Mouse (Mus musculus) right cerebral cortex, adult 2 months (tissue): ENCODE data around the gene Cyp17a1.
A peak's percentile ranks its signal among the peaks of the same experiment; 100 is the strongest.

ENCODE experiments used
- DNase-seq, 2 experiments: peaks; one replicate each; pipeline ENCODE4 v3.0.0; 2021 to 2022; ENCODE audit warnings: low spot score in 2 of 2

Cyp17a1 gene

DNA sequence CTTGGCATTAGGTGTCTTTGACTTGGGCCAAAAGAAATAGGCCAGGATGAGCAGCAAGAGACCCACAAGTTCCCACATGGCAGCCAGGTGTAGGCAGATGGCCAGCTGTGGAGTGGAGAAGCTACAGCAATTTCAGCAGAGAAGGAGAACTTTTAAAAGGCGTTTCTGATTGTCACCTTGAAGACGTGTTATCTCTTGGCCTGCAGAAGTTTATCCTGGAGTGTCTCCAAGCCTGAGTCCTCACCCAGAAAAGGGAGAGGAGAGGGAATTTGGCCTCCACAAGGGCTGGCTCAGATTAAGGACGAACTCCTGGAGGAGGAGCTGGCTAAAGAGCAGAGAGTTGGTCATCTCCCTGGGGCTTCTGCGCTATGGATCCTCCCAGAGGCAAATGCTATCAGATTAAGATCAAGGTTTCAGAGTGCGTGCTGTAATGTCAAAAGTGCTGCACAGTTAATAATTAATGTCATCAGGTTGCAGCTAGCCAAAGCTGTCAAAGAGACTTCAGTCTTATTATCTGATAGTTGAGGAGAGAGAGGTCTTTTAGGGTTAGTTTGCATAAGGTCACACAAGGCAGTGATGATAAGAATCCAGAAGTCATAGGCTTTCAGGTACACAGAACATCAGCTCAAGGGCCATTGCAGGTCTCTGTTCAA, at the start of gene Cyp17a1:
TSS of gene Cyp17a1 (minus strand) at position 407 of the 653 bp plus-strand sequence.
- DNase-seq, result no peak

DNA sequence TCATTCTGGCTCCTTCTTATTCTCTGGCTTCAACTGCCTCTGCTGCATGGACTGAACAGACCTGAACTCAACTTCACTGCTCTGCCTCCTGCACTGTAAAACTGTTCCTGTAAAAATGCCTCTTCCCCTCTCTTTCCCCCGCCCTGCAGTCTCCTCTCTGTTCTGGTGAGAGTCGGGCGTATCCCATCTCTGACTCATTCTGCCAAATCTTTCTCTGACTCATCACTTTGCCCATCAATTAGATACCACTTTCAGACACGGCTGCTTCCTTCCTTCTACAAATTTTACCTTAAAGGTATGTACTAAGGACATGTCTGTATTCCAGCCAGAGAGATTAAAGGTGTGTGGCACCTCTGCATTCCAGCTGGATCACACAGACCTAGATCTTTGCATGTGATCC, 45.2 kb upstream of the Cyp17a1 start:
- DNase-seq, result no peak

DNA sequence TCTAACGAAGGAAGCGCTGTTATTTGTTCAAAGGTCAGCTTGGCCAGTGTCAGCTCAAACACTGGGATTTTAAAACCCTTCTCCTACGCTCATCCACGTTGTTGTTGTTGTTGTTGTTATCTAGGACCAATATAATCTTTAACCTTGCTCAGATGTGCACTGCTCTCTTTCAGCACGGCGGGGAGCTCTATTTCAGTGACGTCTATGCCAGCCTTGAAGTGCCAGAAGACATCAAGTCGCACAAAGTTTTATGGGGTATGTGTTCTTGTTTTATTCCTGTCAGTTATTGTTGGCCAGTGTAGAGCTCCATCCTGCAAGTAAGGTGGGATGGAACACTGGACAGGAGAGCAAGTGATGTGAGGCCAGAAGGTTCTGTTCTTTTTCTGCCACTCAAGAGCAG, 42.0 kb upstream of the Cyp17a1 start:
- DNase-seq, result no peak

DNA sequence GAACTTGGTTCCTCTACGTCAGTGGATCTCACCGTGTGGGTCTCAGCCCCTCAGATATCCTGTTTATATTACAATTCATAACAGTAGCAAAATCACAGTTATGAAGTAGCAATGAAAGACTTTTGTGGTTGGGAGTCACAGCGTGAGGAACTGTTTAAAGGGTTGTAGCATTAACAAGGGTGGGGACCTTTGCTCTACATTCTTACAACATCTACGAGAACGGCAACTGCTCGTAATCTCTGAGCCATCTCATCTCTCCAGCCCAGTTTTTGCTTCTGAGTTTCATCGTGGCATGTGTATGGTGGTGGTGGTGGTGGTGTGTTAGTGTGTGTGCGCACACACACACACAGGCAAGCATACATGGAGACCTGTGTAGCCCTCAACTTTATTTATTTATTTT, 41.3 kb upstream of the Cyp17a1 start:
- no peak for DNase-seq

DNA sequence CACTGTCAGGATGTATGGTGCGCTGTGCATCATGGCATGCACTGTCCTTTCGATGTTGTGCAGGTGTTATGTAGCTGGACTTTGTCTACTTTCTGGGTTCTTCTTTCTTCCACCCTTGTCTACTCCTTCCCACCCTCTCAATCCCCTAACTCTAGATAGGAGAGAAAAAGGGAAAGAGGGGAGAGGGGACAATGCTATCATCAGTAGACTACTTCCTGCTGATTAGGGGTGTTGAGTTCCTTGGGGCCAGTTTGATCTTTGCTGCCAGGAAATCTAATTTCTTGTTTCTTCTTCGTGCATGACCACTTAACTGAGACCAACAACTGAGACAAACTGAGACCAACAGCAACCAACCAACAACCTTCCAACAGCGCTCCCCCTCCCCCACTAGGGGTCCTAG, 37.6 kb upstream of the Cyp17a1 start:
- no peak for DNase-seq

DNA sequence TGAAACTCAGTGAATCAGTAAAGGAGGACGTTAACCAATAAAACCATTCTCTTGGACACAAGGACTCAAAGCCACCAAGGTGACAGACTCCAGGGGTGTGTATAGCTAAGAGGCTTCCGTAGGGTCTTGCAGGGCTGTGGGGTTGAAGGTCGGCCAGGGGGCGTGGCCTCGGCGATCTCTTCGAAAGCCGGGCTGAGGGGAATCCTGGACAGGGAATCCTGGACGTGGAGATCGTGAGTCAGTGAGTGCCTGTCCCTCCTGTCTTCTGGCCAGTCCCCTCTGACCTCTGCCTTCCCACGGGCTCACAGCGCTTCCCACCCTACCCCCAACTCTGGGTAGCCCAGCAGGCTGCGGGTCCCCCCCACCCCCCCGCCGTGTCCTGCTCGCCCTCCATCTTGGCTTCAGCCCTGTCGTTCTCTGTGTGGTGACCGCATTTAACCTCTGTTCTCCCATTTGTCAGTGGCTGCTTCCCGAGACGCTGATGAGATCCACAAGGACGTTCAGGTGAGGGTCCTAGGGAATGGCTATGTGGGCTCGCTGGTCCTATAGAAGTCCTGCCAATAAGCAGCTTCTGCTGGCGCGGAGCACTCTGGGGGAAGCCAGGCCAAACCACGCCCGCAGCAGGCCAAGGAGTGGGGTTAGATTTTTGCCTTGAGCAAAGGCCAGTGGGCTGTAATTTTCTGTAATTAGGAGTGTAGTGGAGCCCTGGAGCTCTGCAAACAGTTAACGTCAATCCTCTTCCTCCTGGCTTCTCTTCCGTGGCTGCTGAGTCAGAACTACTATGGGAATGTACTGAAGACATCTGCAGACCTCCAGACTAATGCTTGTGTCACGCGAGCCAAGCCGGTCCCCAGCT, 34.6 kb upstream of the Cyp17a1 start, which contains the start of gene As3mt:
TSS of gene As3mt (plus strand) at position 163 of the 856 bp plus-strand sequence.
- DNase-seq, result no peak

DNA sequence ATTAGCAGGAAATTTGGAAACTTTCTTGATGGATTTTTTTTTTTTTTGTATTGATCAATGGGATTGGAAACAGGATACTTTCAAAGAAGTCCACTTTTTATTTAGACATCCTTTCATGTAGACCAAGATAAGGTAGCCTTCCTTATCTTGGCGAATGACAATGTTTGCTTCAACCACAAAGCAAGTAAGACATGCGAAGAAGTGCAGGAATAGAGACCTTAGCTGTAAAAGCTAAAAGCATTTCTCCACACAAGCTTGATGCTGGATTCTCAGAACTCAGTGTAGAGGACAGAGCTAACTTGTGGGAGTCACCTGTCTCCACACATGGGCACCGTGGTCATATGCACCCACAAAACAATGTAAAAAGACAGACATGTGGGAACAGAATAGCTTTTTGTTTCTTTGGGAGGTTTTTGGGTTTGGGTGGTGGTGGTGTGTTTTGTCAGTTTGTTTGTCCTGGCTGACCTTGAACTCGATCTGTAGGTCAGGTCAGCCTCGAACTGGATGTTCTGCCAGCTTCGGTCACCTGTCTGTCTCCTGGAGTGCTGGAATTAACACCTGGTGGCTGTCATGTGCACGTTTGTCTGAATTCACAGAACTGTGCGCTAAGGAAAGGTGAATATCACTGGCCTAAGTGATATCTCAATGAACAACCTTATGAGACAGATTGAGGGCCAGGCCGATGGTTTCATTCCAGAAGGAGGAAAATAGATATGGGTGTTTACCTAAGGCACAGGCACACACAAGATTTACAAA, 33.7 kb upstream of the Cyp17a1 start:
- no peak for DNase-seq

DNA sequence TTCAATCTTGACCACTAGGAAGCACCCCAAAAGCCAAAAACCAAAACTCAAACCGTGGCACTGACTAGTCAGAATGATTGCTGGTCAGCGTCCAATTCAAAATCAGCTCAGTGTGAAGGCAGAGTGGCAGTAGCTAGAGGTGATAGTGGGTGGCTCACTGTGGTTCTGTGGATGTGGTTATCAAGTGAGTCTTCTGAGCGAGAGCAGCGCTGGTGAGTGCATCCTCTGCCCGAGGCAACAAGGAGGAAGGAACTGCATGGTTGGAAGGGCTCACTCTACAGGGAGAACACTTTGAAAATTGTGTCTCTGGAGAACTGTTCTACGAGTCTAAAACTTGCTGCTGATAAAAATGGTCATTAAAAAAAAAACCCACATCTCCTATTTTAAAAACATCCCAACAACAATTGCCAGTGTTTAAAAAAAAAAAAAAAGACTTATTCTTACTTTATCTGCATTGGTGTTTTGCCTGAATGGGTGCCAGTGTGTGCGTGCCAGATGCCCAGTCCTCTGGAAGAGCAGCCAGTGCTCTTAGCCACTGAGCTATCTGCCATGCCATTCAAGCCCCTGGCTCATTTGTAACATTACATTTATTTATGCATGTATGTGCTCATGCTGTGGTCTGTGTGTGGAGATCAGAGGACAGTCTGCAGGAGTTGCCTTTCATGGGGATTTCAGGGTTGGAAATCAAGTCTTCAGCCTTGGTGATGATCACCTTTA, 33.0 kb upstream of the Cyp17a1 start:
- DNase-seq, result no peak

DNA sequence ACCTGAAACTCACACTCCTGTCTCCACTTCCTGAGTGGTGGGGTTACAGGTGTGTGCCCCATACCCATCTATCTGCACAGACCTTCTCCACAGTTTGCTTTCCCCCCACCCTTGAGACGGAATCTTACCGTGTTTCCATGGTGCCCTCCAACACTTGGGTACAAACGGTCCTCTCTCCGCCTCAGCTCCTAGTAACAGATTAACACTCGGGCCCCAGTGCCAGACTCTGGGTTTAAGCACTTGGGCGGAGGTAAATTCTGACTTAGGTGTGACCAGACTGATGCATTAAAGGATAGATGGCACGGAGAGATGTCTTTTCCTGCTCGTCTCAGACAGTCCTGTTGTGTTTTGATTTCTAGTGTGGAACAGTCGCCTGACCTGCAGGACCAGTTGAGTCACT, 28.2 kb upstream of the Cyp17a1 start:
- no peak for DNase-seq

DNA sequence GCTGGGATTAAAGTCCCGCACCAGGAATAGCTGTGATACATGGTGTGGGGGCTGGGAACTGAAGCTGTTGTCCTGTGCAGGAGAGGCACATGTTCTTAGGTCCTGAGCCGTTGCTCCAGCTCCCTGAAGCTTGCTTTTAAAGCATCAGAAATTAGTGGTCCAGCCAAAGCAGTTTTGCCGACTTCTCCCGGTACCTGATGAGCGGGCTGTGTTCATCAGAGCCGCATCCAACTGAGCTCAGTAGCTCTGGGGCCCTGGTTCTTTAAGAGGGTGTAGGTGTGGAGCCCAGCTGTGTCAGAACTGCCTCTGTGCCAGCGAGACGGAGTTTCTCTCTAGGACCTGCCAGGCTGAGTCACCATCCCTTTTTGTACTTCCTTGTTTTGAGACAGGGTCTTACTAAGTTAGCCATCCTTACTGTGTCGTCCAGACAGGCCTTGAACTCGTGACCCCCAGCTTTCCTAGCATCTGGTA, 26.1 kb upstream of the Cyp17a1 start:
- peak; percentile 37 to 42 for DNase-seq

DNA sequence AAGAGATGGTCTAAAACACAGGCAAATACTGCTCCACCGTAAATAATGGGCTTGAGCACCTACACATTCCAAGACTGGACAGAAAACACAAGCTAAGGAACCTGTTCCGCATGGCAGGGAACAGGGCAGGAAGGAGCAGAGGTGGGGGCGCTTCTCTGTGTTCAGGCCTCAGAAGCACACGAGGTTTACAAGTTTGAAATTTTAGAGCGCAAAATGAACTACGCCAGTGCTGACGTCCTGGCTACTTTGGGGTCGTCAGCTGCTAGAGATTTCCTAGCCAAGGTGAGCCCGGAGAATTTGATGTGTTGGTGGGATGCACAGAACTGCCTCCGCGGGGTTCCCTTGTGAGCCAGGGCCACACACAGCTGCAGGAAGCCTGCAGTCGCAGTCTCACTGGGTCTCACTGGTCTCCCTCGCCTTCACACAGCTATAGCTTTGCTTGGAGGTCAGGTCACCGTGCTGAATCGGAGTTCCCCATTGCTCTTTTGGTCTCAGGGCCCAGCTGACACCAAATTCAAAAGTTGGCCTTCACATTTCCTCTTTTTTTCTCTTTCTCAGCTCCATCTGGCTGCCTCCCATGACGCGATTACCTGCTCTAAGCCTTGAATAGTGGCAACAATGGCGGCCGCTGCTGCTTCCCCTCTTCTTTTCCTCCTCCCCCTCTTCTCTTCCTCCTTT, 25.0 kb upstream of the Cyp17a1 start:
- DNase-seq, result no peak

DNA sequence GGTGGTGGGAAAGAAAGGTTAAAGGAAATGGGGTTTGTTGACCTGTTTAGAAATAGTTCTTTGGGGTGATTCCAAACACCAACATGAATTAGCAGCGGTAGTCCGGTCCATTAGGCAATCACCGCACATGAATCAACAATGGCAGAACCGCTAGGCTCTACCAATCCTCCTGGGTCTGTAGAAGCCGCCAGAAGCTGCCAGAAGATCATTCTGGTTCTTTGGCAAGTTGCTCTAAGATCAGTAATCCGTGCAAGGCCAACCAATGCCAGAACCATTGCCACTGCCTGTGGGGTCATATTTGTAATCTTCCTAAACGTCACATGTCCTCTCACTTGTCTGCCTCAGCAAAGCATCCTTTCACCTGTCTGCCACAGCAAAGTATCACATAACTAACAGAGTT, 24.0 kb upstream of the Cyp17a1 start:
- no peak for DNase-seq

DNA sequence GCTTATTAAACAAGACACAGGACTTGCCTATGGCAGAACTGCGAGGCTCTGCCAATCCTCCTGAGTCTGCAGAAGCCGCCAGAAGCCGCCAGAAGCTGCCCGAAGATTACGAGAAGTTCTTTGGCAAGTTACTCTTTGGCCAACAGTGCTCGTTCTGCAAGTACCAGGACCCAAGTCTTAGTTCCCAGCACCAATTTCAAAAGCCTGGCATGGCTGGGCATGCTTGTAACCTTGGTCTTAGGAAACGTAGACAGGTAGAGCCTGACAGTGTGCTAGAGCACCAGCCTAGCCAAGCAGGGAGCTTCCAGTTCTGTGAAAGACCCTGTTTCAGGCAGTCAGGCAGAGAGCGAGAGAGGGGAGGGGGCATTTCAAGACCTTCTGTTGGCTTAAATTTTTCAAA, 23.5 kb upstream of the Cyp17a1 start:
- no peak for DNase-seq

DNA sequence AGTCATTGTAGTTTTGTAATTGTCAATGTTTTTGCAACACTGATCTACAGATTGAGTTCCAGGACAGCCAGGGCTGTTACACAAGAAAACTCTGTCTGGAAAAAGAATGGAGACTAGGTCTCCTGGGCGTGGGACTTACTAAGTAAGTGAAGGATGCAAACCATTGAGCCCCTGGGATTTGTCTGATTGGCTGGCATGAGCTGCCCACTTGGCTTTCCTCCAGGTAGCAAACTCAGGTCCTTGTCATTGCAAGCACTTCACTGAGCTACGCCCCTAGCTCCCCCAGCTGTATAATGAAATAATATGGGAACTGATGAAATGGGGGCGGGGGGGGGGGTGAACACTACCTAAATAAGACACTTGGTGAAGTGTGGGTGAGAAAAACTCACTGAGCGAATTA, 20.2 kb upstream of the Cyp17a1 start:
- DNase-seq, result no peak

DNA sequence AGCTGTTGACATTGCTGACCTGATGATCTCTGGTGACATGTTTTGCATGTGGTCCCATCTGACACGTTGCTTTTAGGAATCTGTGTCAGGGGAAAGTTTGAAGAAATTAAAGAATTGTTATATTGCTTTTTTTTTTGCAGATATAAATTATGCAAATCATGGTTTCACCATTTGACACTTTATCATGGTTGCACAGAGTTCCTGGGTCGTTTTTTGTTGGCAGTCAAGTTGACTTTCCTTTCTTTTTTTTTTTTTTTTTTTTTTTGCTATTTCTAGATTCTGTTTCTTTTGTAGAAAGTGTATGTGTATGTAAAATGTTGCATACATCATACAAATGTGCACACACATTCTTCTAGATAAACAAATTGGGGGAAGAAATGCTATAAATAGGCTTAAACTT, 18.1 kb upstream of the Cyp17a1 start:
- DNase-seq, result no peak

DNA sequence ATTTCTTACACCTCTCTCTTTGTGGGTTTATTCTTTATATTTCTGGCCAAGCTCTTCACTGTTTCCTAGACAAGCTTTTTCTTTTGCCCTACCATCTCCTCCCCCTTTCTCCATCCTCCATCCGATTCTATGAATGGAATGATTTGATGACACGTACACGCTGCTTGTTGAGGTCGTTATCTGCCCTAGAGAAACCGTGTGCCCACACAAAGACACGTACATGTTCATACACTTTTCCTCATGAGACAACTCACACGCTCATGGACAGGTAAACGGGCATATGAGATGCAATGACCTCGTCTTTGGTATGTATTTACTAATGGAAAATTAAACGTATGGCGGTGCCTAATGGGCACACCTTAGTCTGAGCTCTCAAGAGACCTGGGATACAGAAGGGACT, 17.4 kb upstream of the Cyp17a1 start:
- no peak for DNase-seq

DNA sequence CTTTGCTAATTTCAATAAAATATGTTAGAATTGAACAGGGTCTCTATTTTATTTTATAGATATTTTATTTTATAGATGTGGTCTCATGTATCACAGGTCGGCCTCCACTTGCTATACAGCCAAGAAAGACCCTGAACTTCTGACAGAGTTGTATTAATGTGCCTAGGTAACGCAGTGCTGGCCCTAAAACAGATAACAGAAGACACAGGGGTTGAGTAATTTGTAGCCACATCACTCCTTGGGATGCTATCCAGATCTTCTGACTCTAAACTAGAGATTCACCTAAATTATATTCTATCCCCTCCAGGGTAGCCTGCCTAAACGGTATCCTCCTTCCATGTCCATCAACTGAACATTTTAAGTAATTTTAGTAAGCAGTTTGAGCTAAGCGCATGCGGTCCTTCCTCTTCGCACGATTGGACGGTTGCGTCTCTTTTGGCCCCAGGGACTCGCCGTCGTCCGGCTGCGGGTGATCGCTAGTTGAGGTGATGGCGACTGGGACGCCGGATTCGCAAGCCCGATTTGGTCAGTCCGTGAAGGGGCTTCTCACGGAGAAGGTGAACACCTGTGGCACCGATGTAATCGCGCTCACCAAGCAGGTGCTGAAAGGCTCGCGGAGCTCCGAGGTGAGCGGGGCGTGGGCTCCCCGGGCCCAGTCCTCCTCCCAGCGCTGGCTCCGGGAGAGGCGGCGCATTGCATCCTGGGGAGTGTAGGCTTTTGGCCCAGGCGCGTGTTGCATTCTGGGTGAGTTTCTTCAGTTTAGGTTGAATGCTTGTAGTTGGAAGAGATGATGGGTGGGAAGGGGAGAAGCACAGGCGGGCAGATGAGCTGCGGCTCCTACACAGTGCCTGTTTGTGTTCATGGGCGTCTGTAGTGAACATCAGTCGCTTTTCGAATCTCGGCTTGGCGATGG, 16.7 kb upstream of the Cyp17a1 start, which contains the start of gene Borcs7:
TSS of gene Borcs7 (plus strand) at position 447 of the 913 bp plus-strand sequence.
- DNase-seq, result peak; percentile 94

DNA sequence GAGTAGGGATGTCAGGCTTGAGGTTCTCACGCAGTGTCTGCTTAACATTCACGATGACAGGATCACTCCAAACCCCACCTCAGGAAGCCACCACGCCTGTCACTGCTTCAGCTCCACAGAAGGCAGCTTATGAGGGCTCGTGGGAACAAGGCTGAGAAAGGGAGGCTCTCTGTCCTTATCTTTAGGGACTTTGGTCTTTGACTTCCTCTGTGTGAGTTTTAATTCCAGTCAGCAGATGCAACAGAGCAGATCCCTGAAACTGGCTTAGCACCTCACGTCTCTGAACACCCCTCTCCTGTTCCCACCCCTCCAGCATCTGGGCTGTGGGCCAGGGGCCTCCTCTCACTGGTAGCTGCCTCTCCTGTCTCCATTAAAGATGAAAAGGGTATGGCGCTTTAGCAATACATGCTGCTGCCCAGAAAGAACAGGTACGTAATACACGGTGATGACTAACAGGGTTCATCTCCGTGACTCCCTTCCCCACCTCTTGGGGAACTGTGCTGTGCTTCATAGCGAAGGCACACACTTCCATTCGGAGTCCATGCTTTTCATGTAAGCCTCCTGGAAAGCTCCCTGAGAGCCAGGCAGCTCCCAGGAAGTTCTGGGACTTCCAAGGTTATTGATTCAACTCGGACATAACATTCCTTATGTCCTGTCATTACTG, 6.9 kb upstream of the Cyp17a1 start:
- DNase-seq, result no peak

DNA sequence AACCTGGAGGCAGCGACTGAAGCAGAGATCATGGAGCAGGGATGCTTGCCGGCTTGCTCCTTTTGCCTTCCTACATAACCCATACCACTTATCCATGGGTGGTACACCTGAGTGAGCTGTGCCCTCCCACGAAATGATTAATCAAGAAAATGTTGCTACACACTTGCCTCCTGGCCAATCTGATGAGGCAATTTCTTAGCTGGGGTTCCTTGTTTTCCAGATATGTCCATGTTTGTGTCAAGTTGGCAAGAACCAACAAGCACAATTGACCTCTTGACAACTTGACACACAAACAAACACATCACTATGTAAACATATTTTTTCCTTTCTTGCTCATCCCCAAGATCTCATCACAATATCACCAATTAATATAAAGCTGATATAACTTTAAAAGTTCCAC, 2.7 kb upstream of the Cyp17a1 start:
- DNase-seq, result no peak
